Mouse (Mus musculus) olfactory bulb, adult 2 months (tissue): ENCODE data around the gene P2rx6. TPM values are rescaled to one million over a fixed set of nuclear protein-coding genes. Genes with fewer than 3 reads are reported as not detected.
"Not testable (repeated sequence)": the region's sequence is repeated elsewhere in the genome, so short reads cannot be mapped to it uniquely, and the experiment has no call there.

Source experiments
- H3K27ac ChIP-seq: fragments of 200-500 bp; 2 replicates; pipeline ENCODE4 v1.5.1; 2012; ENCODE audit warnings: low read depth, low read length; ENCODE audit not compliant: insufficient read depth
- H3K4me1 ChIP-seq: fragments of 200-500 bp; 2 replicates; pipeline ENCODE4 v1.6.1; 2012; ENCODE audit warnings: low read length; ENCODE audit not compliant: control insufficient read depth, insufficient read depth
- H3K4me3 ChIP-seq: fragments of 200-500 bp; 2 replicates; pipeline ENCODE4 v1.5.1; 2012; ENCODE audit warnings: mild to moderate bottlenecking, low read depth, low read length, moderate library complexity; ENCODE audit not compliant: insufficient read depth
- CTCF ChIP-seq: fragments of 200-500 bp; IDR thresholded peaks from 2 replicates; pipeline ENCODE4 v1.5.1; 2012; ENCODE audit warnings: low read depth, mild to moderate bottlenecking, low read length, moderate library complexity; ENCODE audit not compliant: insufficient read depth
- POLR2A ChIP-seq: fragments of 200-500 bp; IDR thresholded peaks from 2 replicates; pipeline ENCODE4 v1.6.1; 2012; ENCODE audit warnings: mild to moderate bottlenecking, low read depth, low read length, moderate library complexity; ENCODE audit not compliant: insufficient read depth
- WGBS: fragments of 180-500 bp; shearing (Covaris S2); methylation state at CpG from one replicate; pipeline ENCODE4 v1.1.7; 2018; 5-methylcytosine and 5-hydroxymethylcytosine counted together
- polyA plus RNA-seq: library from polyadenylated mRNA; stranded (reverse); fragments of >200 nt; gene quantifications from 2 replicates; pipeline ENCODE4 v1.2.4, GENCODE M21; 2012; ENCODE audit warnings: low replicate concordance; ENCODE audit not compliant: missing spikeins, insufficient read depth, insufficient read length

P2rx6 gene
- polyA plus RNA-seq, 1 experiment = not detected

DNA sequence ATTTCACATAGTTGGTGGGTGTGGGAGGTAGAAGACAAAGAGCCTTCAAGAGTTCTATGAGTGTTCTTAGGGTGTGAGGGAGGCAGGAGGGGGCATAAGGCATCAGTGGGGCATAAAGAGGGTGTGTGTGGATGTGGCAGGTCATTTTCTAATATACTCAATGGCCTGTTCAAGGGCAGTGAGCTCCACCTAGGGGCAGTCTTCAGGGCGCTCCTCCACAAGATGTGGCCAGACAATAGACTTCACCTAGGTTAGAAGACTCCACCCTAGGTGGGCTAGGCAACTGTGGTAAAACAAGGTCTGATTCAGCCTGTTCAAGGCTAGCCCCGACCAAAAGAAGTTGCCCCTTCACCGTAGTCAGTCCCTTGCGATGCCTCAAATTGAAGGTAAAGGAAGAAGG lies 29.4 kb upstream of the P2rx6 start:
- no peak overlapping the region for H3K27ac ChIP-seq
- H3K4me3 ChIP-seq = no peak overlapping the region
- WGBS = 63% methylated on average over 4 of the region's 4 CpGs
- TF ChIP-seq CTCF = no peak
- TF ChIP-seq POLR2A = no peak
- H3K4me1 ChIP-seq = peaks cover 10% of the 10 kb centered on the region; the same call in 1 of the 2 replicates

DNA sequence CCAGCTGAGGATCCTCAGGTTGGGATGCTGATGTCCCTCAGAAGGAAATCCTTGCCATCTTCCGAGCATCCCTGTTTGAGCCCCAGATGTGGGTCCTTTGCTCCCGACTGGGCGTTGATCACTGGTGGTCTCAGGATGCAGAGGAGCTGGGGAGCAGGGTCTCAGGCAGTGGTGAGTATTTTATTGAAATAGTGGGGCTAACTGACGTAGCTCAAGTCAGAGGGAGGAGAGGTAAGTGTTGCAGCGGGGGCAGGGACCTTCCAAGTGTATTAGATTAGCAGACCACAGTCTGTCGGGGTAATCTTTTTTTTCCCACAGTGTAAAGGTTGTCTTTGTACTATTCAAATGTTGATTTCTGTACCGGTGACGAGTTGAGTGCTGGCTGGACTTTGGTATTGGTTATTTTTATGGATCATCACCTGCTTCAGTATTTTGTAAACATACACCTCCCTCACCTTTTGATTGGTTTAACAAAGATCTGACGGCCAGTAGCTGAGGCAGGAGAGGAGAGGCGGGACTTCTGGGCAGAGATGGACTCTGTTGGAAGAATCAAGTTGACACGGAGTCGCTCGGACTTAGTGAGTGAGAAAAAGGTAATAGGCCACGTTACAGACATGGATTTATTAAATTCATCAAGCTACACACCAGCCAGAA lies 28.9 kb upstream of the P2rx6 start:
- Histone ChIP-seq H3K4me3 (no peak overlapping the region), H3K4me1 (peaks cover 10% of the 10 kb centered on the region; the same call in 1 of the 2 replicates), H3K27ac (no peak overlapping the region)
- 70% methylated on average over 14 of the region's 14 CpGs for WGBS
- no peak for TF ChIP-seq CTCF
- TF ChIP-seq POLR2A = no peak

DNA sequence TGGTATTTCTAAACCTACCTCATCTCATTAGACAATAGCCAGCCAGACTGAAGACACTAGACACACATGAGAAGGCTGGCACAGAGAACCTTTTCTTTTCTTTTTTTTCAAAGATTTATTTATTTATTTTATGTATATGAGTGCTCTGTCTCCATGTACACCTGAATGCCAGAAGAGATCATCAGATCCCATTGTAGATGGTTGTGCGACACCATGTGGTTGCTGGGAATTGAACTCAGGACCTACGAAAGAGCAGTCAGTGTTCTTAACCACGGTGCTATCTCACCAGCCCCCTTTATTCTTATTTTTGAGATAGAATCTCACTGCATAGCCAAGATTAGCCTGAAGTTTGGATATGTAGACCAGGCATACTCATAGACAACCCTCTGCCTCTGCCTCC lies 25.1 kb upstream of the P2rx6 start:
- no peak overlapping the region for H3K27ac ChIP-seq
- WGBS = 88% methylated on average over 3 of the region's 3 CpGs
- peaks cover 1% of the 10 kb centered on the region; the same call in 1 of the 2 replicates for H3K4me1 ChIP-seq
- no peak overlapping the region for H3K4me3 ChIP-seq
- TF ChIP-seq CTCF = no peak
- no peak for TF ChIP-seq POLR2A

GRCm38 (mm10) chr16:17542632-17543031 lies 19.1 kb upstream of the P2rx6 start:
- Histone ChIP-seq H3K4me3 (no peak overlapping the region), H3K4me1 (no peaks in the 10 kb centered on the region), H3K27ac (no peak overlapping the region)
- WGBS = 59% methylated on average over 2 of the region's 2 CpGs
- no peak for TF ChIP-seq POLR2A
- no peak for TF ChIP-seq CTCF

DNA sequence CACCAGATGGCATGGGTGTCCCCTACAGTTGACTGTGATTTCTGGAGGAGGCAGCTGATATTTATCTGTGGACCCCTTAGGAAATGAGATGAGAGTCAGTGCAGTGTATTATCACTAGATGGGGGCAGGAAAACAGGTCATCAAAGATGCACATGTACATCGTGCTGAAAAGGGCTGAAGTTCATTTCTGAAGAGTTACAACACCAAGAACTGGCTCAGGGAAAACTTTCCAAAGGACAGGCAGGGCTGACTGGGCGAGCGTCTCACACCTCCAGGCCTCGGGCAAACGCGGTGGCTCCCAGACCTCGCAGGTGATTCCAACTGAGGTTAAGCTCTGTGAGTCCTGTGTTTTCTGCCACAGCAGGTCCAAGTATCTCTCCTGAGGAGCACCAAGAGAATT lies 8.8 kb upstream of the P2rx6 start:
- Histone ChIP-seq H3K4me3 (no peak overlapping the region), H3K4me1 (peaks cover 8% of the 10 kb centered on the region), H3K27ac (no peak overlapping the region)
- TF ChIP-seq POLR2A (no peak), CTCF (no peak)
- WGBS = 90% methylated on average over 7 of the region's 7 CpGs

GRCm38 (mm10) chr16:17553910-17554685 lies 7.6 kb upstream of the P2rx6 start:
- 6% methylated on average over 18 of the region's 18 CpGs for WGBS
- no peak for TF ChIP-seq POLR2A
- no peak for TF ChIP-seq CTCF
- peaks cover 13% of the 10 kb centered on the region for H3K4me1 ChIP-seq
- no peak overlapping the region for H3K27ac ChIP-seq
- H3K4me3 ChIP-seq = peak overlapping the region; percentile 28

DNA sequence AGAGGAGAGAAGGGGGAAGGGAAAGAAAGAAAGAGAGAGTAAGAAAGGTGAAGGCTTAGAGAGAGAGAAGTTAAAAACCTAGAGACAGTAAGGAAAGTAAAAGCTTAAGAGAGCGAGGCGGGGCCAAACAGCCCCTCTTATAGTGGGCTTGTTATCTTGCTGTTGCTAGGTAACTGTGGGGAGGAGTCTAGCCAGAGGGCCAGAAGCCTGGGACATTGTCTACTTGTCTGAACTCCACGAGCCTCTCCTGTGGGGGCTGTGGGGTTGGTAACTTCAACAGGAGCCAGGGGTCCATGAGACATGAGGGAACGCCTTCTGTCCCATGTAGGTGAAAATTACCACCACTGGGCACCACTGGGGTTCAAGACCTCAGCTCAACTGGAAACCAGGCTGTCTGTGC lies 7.0 kb upstream of the P2rx6 start:
- peaks cover 13% of the 10 kb centered on the region for H3K4me1 ChIP-seq
- WGBS = 57% methylated on average over 4 of the region's 4 CpGs
- not testable (repeated sequence) for H3K27ac ChIP-seq, H3K4me3 ChIP-seq

DNA sequence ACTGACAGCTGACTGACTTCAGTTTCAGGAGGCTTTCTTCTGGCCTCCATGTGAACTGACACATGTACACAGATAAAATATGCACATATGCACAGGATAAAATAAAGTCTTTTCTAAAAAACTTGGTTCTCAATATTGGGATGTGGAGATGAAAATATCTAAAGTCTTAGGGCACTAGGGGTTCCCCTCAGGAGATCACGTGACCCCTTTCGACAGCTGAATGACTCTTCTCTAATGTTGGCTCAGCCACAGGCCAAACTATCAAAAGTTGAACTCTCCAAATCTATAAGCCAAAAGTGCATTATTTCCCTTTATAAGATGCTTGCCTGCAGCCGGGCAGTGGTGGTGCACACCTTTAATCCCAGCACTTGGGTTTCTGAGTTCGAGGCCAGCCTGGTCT lies 5.5 kb upstream of the P2rx6 start:
- peaks cover 18% of the 10 kb centered on the region for H3K4me1 ChIP-seq
- WGBS = 86% methylated on average over 4 of the region's 4 CpGs
- H3K27ac ChIP-seq = no peak overlapping the region
- TF ChIP-seq POLR2A = no peak
- TF ChIP-seq CTCF = no peak
- H3K4me3 ChIP-seq = no peak overlapping the region

DNA sequence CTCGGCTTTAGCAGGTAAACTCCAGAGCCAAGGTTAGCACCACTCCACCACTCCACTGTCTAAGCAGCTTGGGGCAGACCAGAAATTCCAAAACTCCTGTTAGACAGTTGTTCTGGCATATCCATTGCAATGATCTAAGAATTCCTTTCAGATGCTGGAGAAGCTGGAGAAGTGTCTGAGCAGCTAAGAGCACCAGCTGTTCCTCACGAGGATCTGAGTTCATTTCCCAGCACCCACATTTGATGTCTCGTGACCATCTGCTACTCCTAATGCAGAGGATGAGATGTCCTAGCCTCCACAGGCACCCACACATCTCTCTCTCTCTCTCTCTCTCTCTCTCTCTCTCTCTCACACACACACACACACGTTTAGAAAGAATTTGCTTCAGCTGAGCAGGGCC lies 4.8 kb upstream of the P2rx6 start:
- WGBS = 58% methylated on average over 4 of the region's 4 CpGs
- no peak for TF ChIP-seq POLR2A
- no peak for TF ChIP-seq CTCF
- H3K4me3 ChIP-seq = no peak overlapping the region
- peaks cover 25% of the 10 kb centered on the region for H3K4me1 ChIP-seq
- no peak overlapping the region for H3K27ac ChIP-seq
